Mouse (Mus musculus): ENCODE results near the gene Mrps34.
"Not testable (repeated sequence)": the region's sequence is repeated elsewhere in the genome, so short reads cannot be mapped to it uniquely, and the experiment has no call there.

Mrps34 gene

DNA sequence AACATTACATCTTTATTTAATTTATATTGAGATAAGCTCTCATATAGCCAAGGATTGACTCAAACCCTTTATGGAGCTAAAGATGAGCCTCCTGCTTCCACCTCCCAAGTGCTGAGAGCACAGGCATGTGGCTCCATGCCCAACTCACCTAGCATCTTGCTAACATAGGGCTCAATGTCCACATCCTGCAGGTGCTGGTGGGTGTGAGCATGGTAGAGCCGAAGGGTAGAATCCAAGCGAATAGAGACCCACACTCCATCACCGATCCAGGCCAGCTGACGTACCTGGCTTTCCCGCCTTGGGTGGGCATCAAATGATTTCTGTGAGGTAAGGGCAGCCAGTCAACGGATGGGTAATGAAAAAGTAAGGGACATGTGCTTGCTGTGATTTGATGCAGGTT, 5.1 kb downstream of the Mrps34 start:
- peak; percentile 89 for DNase-seq

- peak; percentile 80 for DNase-seq
These were observed 7.2 kb downstream of the Mrps34 start for GRCm38 (mm10) chr17:24902124-24902523.

DNA sequence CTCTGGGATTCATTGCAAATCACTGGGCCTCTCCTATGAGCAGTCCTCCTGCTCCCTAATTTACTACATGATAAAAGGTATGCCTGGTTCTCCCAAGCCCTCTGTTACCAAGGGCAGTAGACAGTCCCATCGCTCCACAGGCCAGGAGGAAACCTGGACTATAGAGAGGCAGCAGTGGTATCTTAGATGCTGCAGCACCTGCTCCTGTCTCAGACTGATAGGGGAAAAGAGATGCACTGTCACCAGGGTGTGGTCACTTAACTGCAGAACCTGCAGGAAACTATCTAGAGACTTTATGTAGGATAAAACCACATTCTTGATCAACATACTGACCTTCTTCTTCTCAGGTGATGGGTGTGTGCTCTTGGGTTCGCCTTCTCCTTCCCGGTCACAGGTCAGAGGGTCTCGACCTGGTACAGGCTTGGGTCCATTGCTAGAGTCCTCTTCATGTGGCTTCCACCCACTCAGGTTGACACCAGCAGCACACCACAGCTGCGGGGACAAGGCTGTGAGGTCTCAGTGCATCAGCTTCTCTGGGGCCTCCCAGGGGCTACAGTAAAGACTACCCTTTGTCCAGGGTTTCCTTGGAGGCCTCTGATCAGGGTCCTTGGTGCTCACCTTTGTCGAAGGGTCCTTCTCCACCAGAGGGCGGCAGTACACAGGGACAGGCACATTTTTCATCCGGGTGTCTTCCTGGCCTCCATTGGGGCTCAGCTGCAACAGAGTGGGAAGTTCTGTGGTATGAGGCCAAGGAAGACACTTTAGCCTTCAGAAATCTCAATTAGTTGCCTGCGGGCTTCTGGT, 8.0 kb downstream of the Mrps34 start:
- DNase-seq = peak; percentile 92

DNA sequence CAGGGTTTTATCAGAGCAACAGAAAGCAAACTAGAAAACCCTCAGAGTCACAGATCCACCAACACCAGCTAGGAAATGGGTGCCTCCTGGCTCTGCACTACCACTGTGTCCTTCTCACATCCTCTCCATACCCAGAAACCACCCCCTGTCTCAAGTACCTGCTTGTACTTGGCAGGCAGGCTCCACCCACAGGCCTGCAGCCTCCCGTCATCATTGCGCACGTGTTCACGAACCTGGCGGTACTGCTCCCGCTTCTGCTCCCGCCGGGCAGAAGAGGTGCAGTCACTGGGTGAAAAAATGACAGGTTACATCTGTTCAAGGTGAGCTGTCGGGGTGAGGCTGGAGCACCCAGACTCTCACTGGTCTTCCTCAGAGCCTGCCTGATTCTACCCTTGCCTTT, 8.9 kb downstream of the Mrps34 start:
- DNase-seq = peak; percentile 89

DNA sequence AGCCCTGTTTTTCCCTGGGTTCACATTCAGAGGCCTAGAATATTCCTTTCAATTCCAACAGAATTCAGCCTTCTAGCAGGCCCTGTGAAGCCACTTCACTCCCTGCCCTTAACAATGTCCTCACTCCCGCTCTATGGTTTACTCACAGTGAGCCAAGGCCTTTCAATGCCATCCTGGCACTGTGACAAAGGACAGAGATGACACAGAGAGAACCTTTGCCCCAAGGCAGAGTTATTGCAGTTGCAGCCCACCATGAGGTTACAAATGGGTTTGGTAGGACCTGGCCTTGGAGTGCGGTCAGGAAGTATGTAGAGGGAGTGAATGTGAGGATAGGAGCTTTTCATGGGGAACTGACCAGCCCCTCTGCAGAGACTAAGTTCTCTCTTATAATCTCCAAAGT, 12.7 kb downstream of the Mrps34 start:
- peak; percentile 57 for DNase-seq

GRCm38 (mm10) chr17:24913984-24914383, 19.1 kb downstream of the Mrps34 start:
- no peak for DNase-seq

DNA sequence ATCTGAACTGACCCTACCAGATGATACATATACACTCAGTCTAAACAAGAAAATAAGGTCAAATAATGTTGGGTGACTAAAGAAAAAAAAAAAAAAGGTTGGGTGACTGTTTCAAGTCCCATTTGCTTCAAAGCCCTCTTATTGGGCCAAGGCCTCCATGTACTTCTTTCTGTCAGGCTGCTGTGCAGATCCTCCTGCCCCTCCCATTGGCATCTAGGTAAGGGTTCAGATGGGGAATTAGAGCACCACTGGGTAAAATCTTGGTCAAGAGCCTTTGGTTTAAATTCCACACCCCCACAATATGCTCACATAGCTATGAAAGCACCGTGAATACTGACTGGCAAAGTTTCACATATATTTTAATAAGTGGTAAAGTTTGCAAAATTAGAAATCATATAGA, 28.3 kb downstream of the Mrps34 start:
- DNase-seq = no peak

DNA sequence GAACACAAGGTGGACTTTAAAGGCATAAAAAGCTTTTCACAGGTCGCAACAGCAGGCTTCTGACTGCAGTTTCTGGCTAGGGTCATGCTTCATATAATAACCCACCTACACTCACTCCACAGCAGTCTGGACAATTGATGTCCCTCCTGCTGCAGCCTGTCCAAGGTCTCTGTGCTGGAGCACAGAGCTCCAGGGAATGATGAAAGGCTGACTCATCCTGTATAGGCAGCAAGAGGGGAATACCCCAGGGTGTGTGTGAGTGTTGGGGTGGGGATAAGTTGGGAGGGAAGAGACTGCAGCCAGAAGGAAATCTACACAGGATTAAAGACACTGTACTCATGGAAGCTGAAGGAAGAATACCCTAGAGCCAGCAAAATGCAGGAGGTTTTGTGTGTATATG, 34.6 kb downstream of the Mrps34 start:
- no peak for DNase-seq

DNA sequence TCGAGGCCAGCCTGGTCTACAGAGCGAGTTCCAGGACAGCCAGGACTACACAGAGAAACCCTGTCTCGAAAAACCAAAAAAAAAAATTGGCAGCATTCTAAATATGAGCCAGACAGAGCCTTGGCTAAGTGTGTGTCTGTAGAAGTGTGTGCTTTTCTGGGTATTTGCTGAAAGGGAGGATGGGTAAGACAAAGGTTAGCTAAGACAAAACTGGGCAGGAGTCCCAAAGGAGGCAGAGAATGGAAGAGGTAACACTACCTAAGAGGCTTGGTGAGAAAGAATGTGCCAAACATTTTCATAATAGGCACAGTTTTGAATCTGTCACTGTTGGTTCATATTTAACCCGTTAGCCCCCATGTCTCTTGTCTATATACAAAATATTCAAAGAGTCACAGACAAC, 37.5 kb downstream of the Mrps34 start:
- no peak for DNase-seq

DNA sequence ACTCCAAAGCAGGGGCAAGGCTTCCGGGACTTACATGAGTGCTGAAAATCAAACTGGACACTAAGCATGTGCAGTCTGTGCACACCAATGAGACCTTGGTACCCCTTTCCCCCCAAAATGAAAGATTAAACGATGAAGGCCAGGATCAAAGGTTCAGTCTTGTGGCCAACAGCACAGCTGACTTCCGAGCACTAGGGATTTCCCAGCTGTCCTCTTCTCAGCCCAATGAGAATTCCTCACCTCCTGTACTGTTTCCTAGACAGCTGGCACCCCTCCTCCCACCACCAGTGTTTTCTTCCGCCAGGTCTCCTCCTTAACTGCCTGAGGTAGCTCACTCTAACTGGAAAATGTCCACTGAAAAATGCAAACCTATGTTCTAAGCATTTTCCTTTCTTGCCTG, 38.2 kb downstream of the Mrps34 start:
- no peak for DNase-seq

DNA sequence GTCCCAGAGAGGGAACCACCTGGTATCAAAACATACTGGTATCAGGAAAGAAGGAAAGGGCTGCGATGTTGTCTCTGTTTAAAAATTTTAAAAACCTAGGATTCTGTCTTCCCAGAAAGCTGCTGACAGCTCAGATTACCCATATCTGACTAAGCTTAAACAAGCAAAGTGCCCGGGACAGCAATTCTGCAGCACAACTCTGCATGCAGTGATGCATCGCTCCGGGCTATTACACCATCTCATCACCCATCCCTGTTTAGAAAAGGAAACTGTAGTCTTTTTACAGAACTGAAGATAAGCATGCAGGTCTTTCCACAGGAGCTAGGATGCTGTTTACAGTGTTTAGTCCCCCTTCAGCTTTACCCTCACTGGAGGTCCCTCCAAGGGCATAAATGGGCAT, 40.0 kb downstream of the Mrps34 start:
- DNase-seq = no peak

- no peak for DNase-seq
These were observed 40.8 kb downstream of the Mrps34 start for GRCm38 (mm10) chr17:24935666-24936065.

- DNase-seq = peak; percentile 99
These were observed 41.6 kb downstream of the Mrps34 start, which contains the start of gene Mapk8ip3 for GRCm38 (mm10) chr17:24936259-24937237. Mapk8ip3 (minus strand) TSS chr17:24936977.

DNA sequence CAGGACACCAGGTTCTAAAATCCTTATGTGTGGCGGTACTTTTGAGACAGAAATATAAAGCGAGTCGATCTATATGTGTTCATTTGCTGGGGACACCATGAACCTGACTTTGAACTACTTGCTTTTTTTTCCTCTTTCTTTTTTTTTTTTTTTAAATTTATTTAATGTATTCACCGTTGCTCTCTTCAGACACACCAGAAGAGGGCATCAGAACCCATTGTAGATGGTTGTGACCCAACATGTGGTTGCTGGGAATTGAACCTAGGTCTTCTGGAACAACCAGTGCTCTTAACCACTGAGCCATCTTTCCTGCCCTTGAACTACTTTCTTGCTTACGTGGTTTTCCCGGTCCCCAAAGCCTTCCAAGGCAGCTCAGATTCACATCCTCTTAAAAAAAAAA, 42.4 kb downstream of the Mrps34 start:
- no peak for DNase-seq

- DNase-seq = peak; percentile 90
These were observed 47.5 kb downstream of the Mrps34 start for GRCm38 (mm10) chr17:24942453-24942852.

GRCm38 (mm10) chr17:24943036-24943435, 48.1 kb downstream of the Mrps34 start:
- DNase-seq = no peak

DNA sequence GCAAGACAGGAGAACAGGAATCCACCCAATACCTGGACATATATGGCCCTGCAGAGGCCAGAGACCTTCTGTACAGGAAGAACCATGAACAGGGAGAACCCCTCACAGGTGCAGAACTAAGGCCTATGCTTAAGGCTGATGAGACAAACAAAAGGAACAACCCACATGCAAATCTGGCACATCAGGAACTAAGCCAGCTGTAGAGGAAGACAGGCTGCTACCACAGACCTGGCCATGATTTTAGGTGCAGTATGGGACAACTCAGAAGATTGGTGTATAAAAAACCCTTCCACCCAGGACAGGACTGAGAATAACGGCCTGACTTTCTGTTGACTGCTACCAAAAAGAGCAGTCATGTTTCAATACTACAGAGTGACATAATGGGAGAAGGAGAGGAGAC, 48.7 kb downstream of the Mrps34 start:
- DNase-seq = not testable (repeated sequence)

Measured in heart, adult 11 months (tissue).